Mouse (Mus musculus): Measurements from ENCODE around the gene 1700008O03Rik. TPM values are rescaled to one million over a fixed set of nuclear protein-coding genes. Genes with fewer than 3 reads are reported as not detected.

1700008O03Rik gene
- polyA plus RNA-seq, 1 experiment from 2014 or later = 1.4 TPM

GRCm38 (mm10) chr7:44427666-44428065, 42.0 kb upstream of the 1700008O03Rik start:
- Histone ChIP-seq H3K4me1 (ENCODE audit: control insufficient read depth, insufficient read depth, low read length) (peaks cover 8% of the 10 kb centered on the region), H3K36me3 (replicated peaks; ENCODE audit: control insufficient read depth, insufficient read depth, low read depth, low read length) (no peaks in the 10 kb centered on the region), H3K4me2 (ENCODE audit: low read depth, low read length) (no peak overlapping the region; the same call in 1 of the 2 replicates), H3K27me3 (ENCODE audit: control insufficient read depth, insufficient read depth, low read length) (peaks cover 22% of the 10 kb centered on the region), H3K9ac (replicated peaks; ENCODE audit: low read length) (no peak overlapping the region), H3K4me3 (ENCODE audit: low read depth, low read length) (peak overlapping the region; percentile 63; the same call in 1 of the 2 replicates), H3K9me3 (replicated peaks; ENCODE audit: control insufficient read depth, low read length) (no peaks in the 10 kb centered on the region), H3K27ac (replicated peaks; ENCODE audit: low read depth, low read length) (no peak overlapping the region)
- DNase-seq (ENCODE audit: low spot score) (no peak), ATAC-seq (replicated peaks; ENCODE audit: insufficient number of reproducible peaks, low FRiP score, low TSS enrichment, low read depth) (no peak)
- WGBS = 8% methylated on average over 8 of the region's 8 CpGs

GRCm38 (mm10) chr7:44413307-44413706, 27.7 kb upstream of the 1700008O03Rik start:
- Histone ChIP-seq H3K27me3 (ENCODE audit: control insufficient read depth, insufficient read depth, low read length) (no peaks in the 10 kb centered on the region), H3K4me3 (ENCODE audit: low read depth, low read length) (no peak overlapping the region), H3K4me1 (ENCODE audit: control insufficient read depth, insufficient read depth, low read length) (no peaks in the 10 kb centered on the region), H3K9me3 (replicated peaks; ENCODE audit: control insufficient read depth, low read length) (no peaks in the 10 kb centered on the region), H3K4me2 (ENCODE audit: low read depth, low read length) (no peak overlapping the region), H3K27ac (replicated peaks; ENCODE audit: low read depth, low read length) (no peak overlapping the region), H3K9ac (replicated peaks; ENCODE audit: low read length) (no peak overlapping the region), H3K36me3 (replicated peaks; ENCODE audit: control insufficient read depth, insufficient read depth, low read depth, low read length) (no peaks in the 10 kb centered on the region)
- ATAC-seq (replicated peaks; ENCODE audit: insufficient number of reproducible peaks, low FRiP score, low TSS enrichment, low read depth) (no peak), DNase-seq (ENCODE audit: low spot score) (no peak)
- 77% methylated on average over 6 of the region's 6 CpGs for WGBS

- H3K4me2 ChIP-seq (ENCODE audit: low read depth, low read length) = no peak overlapping the region
- no peaks in the 10 kb centered on the region for H3K36me3 ChIP-seq (replicated peaks; ENCODE audit: control insufficient read depth, insufficient read depth, low read depth, low read length)
- no peaks in the 10 kb centered on the region for H3K9me3 ChIP-seq (replicated peaks; ENCODE audit: control insufficient read depth, low read length)
- H3K27ac ChIP-seq (replicated peaks; ENCODE audit: low read depth, low read length) = no peak overlapping the region
- no peaks in the 10 kb centered on the region for H3K4me1 ChIP-seq (ENCODE audit: control insufficient read depth, insufficient read depth, low read length)
- no peaks in the 10 kb centered on the region for H3K27me3 ChIP-seq (ENCODE audit: control insufficient read depth, insufficient read depth, low read length)
- DNase-seq (ENCODE audit: low spot score) (no peak), ATAC-seq (replicated peaks; ENCODE audit: insufficient number of reproducible peaks, low FRiP score, low TSS enrichment, low read depth) (no peak)
- H3K9ac ChIP-seq (replicated peaks; ENCODE audit: low read length) = no peak overlapping the region
- no peak overlapping the region for H3K4me3 ChIP-seq (ENCODE audit: low read depth, low read length)
- 81% methylated on average over 4 of the region's 4 CpGs for WGBS
These were observed 25.5 kb upstream of the 1700008O03Rik start for GRCm38 (mm10) chr7:44411144-44411543.

- no peak overlapping the region for H3K27ac ChIP-seq (replicated peaks; ENCODE audit: low read depth, low read length)
- H3K27me3 ChIP-seq (ENCODE audit: control insufficient read depth, insufficient read depth, low read length) = no peaks in the 10 kb centered on the region
- H3K9ac ChIP-seq (replicated peaks; ENCODE audit: low read length) = no peak overlapping the region
- H3K4me2 ChIP-seq (ENCODE audit: low read depth, low read length) = no peak overlapping the region
- DNase-seq (ENCODE audit: low spot score) = no peak
- ATAC-seq (replicated peaks; ENCODE audit: insufficient number of reproducible peaks, low FRiP score, low TSS enrichment, low read depth) = no peak; the same call in 1 of the 2 replicates
- WGBS = 2% methylated on average over 5 of the region's 5 CpGs
- no peaks in the 10 kb centered on the region for H3K4me1 ChIP-seq (ENCODE audit: control insufficient read depth, insufficient read depth, low read length)
- no peak overlapping the region for H3K4me3 ChIP-seq (ENCODE audit: low read depth, low read length)
- H3K36me3 ChIP-seq (replicated peaks; ENCODE audit: control insufficient read depth, insufficient read depth, low read depth, low read length) = no peaks in the 10 kb centered on the region
- no peaks in the 10 kb centered on the region for H3K9me3 ChIP-seq (replicated peaks; ENCODE audit: control insufficient read depth, low read length)
These were observed 20.4 kb upstream of the 1700008O03Rik start for GRCm38 (mm10) chr7:44406015-44406355.

- Histone ChIP-seq H3K4me2 (ENCODE audit: low read depth, low read length) (peak overlapping the region; percentile 53), H3K4me1 (ENCODE audit: control insufficient read depth, insufficient read depth, low read length) (no peaks in the 10 kb centered on the region), H3K9ac (replicated peaks; ENCODE audit: low read length) (no peak overlapping the region), H3K27me3 (ENCODE audit: control insufficient read depth, insufficient read depth, low read length) (no peaks in the 10 kb centered on the region), H3K27ac (replicated peaks; ENCODE audit: low read depth, low read length) (no peak overlapping the region; the same call in 1 of the 2 replicates), H3K4me3 (ENCODE audit: low read depth, low read length) (peak overlapping the region; percentile 29), H3K9me3 (replicated peaks; ENCODE audit: control insufficient read depth, low read length) (no peaks in the 10 kb centered on the region), H3K36me3 (replicated peaks; ENCODE audit: control insufficient read depth, insufficient read depth, low read depth, low read length) (no peaks in the 10 kb centered on the region)
- 2% methylated on average over 27 of the region's 27 CpGs for WGBS
- peak; percentile 100 for DNase-seq (ENCODE audit: low spot score)
- ATAC-seq (replicated peaks; ENCODE audit: insufficient number of reproducible peaks, low FRiP score, low TSS enrichment, low read depth) = peak; percentile 97
These were observed 19.9 kb upstream of the 1700008O03Rik start for GRCm38 (mm10) chr7:44405346-44406014.

- Histone ChIP-seq H3K4me3 (ENCODE audit: low read depth, low read length) (no peak overlapping the region), H3K27me3 (ENCODE audit: control insufficient read depth, insufficient read depth, low read length) (no peaks in the 10 kb centered on the region; the same call in 1 of the 2 replicates), H3K27ac (replicated peaks; ENCODE audit: low read depth, low read length) (no peak overlapping the region), H3K4me2 (ENCODE audit: low read depth, low read length) (no peak overlapping the region), H3K9ac (replicated peaks; ENCODE audit: low read length) (no peak overlapping the region), H3K36me3 (replicated peaks; ENCODE audit: control insufficient read depth, insufficient read depth, low read depth, low read length) (no peaks in the 10 kb centered on the region), H3K9me3 (replicated peaks; ENCODE audit: control insufficient read depth, low read length) (no peaks in the 10 kb centered on the region), H3K4me1 (ENCODE audit: control insufficient read depth, insufficient read depth, low read length) (no peaks in the 10 kb centered on the region)
- ATAC-seq (replicated peaks; ENCODE audit: insufficient number of reproducible peaks, low FRiP score, low TSS enrichment, low read depth) (no peak), DNase-seq (ENCODE audit: low spot score) (no peak)
- 81% methylated on average over 6 of the region's 6 CpGs for WGBS
These were observed 16.1 kb upstream of the 1700008O03Rik start for GRCm38 (mm10) chr7:44401673-44402072.

GRCm38 (mm10) chr7:44398570-44398969, 12.9 kb upstream of the 1700008O03Rik start:
- Histone ChIP-seq H3K9me3 (replicated peaks; ENCODE audit: control insufficient read depth, low read length) (no peaks in the 10 kb centered on the region), H3K4me3 (ENCODE audit: low read depth, low read length) (no peak overlapping the region), H3K4me1 (ENCODE audit: control insufficient read depth, insufficient read depth, low read length) (no peaks in the 10 kb centered on the region), H3K36me3 (replicated peaks; ENCODE audit: control insufficient read depth, insufficient read depth, low read depth, low read length) (no peaks in the 10 kb centered on the region), H3K9ac (replicated peaks; ENCODE audit: low read length) (no peak overlapping the region), H3K4me2 (ENCODE audit: low read depth, low read length) (no peak overlapping the region), H3K27me3 (ENCODE audit: control insufficient read depth, insufficient read depth, low read length) (no peaks in the 10 kb centered on the region; the same call in 1 of the 2 replicates), H3K27ac (replicated peaks; ENCODE audit: low read depth, low read length) (no peak overlapping the region)
- peak; percentile 53; the same call in 1 of the 2 replicates for ATAC-seq (replicated peaks; ENCODE audit: insufficient number of reproducible peaks, low FRiP score, low TSS enrichment, low read depth)
- DNase-seq (ENCODE audit: low spot score) = peak; percentile 63
- WGBS = 19% methylated on average over 3 of the region's 3 CpGs

GRCm38 (mm10) chr7:44393284-44393683, 7.7 kb upstream of the 1700008O03Rik start:
- H3K27ac ChIP-seq (replicated peaks; ENCODE audit: low read depth, low read length) = no peak overlapping the region
- WGBS = 90% methylated on average over 17 of the region's 17 CpGs
- ATAC-seq (replicated peaks; ENCODE audit: insufficient number of reproducible peaks, low FRiP score, low TSS enrichment, low read depth) = no peak
- H3K4me1 ChIP-seq (ENCODE audit: control insufficient read depth, insufficient read depth, low read length) = no peaks in the 10 kb centered on the region
- no peaks in the 10 kb centered on the region for H3K9me3 ChIP-seq (replicated peaks; ENCODE audit: control insufficient read depth, low read length)
- H3K9ac ChIP-seq (replicated peaks; ENCODE audit: low read length) = no peak overlapping the region
- H3K4me2 ChIP-seq (ENCODE audit: low read depth, low read length) = no peak overlapping the region
- no peak overlapping the region for H3K4me3 ChIP-seq (ENCODE audit: low read depth, low read length)
- no peaks in the 10 kb centered on the region; the same call in 1 of the 2 replicates for H3K27me3 ChIP-seq (ENCODE audit: control insufficient read depth, insufficient read depth, low read length)
- no peak for DNase-seq (ENCODE audit: low spot score)
- H3K36me3 ChIP-seq (replicated peaks; ENCODE audit: control insufficient read depth, insufficient read depth, low read depth, low read length) = no peaks in the 10 kb centered on the region
